Mouse (Mus musculus): ENCODE measurements around the gene Fam20a.
A peak's percentile ranks its signal among the peaks of the same experiment; 100 is the strongest.

The Fam20a gene

GRCm38 (mm10) chr11:109715311-109715781, 6.7 kb downstream of the Fam20a start:
- DNase-seq, result no peak

GRCm38 (mm10) chr11:109714341-109715247, 7.5 kb downstream of the Fam20a start:
- DNase-seq, result no peak

- no peak for DNase-seq
These were observed 12.6 kb downstream of the Fam20a start for GRCm38 (mm10) chr11:109709501-109709900.

DNA sequence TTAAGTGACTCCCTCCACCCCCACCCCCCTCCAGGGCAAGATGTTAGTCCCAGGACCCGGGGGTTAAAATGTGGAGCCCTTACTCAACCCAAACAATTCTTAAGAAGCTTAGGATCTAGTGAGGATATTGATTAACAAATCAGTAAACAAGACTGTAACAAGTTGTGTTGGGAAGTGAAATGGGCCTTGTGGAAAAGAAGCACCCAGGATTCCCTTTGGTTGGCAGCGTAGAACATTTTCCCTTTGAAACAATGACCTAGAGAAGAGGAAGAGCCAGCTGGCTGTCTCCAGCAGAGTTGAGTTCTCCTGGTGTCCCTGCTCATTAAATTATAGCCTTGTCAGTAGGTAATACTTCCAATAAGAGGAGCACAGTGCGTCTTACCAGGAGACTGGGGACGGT, 13.3 kb downstream of the Fam20a start:
- no peak for DNase-seq

DNA sequence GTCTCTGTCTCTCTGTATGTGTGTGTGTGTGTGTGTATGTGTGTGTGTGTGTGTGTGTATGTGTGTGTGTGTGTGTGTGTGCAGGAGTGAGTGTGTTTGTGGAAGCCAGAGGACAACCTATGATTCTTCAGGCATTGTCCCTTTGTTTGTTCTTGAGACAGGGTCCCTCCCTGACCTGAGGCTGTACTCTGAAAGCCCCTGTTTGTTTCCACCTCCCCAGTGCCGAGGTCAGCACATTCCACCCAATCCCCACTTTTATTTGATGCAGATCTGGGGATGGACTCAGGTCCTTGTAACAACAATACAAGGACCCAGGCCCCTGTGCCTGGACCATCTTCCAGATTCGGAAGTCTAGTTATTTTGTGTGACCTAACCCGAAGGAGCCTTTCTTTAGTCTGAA, 14.6 kb downstream of the Fam20a start:
- DNase-seq, result no peak

GRCm38 (mm10) chr11:109706586-109706985, 15.5 kb downstream of the Fam20a start:
- DNase-seq, result no peak

DNA sequence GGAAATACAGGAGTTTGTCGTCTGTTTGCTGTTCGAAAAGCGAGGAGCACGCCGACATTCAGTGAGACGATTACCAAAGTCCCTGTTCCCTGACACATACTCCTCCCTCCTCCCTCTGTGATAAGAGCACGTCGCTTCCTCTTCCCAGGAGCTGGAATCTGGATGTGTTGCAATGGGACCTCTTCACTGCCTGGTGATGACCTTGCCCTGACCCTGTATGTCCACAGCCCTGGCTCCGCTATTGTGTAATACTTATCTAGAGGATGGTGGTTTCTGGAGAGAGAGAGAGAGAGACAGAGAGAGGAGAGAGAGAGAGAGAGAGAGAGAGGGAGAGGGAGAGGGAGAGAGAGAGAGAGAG, 16.0 kb downstream of the Fam20a start:
- peak; percentile 66 for DNase-seq

DNA sequence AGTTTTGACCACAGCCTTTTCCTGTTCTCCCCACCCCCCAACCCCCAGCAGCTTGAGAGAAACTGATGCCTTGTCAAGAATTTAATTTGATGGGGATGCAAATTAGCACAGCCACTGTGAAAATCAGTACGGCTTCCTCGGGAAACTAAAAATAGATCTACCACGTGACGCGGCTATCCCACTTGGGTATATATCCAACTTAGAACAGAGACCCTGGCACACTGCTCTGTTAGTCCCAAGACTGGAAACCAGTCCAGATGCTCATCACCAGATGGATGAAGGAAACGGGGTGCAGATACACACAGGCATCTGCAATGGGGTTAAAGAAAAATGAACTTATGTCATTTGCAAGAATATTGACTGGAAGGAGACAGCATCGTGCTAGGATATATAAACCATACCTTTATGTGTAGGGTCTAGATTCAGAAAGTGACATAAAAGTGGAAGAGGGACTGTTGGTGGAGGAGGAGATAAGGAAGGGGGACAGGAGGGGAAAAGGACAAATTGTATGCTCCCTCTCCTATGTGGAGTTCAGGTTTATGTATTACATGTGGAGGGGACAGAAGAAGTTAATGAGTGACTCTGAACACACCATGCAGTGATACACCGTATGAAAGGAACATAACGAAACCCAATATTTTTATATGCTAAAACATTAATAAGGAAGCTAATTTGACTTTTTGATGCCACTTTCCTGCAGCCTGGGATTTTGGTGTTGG, 16.6 kb downstream of the Fam20a start:
- DNase-seq, result no peak

DNA sequence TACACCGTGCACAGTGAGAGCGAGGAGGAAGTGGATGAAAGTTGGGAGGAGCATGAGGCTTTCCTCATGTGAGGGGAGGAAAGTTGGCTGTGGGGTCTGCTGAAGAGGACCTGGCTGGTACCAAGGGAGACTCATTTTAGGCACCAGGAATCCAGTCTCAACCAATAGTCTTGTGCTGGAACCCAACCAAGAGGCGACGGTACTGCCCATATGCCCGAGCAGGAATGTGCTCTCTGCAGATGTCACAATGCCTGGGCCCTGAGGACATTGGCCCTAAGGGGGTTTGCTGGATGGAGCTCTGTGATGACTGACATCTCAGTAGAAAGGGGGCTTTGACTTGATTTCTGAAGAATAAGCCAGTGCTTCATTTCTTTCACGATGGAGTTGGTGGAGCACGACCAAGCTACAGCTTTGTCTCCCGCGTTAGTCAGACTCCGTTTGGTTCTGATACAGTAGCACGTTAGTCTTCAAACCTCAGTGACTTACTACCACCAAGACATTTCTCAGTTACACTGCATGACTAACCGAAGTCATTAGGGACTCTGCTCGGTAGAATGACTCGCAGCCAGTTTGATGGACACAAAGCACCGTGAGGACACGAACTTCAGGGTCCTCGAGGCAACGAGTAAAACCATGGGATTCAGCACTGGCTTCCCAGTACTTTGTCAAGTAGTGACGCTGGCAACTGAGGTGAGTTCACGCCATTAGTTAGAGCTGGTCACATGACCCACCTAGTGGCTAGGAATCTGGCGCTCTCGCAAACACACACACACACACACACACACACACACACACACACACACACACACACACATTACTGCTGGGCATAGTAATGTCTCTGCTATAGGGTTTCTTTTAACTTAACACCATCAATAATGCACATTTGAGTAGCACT, 17.5 kb downstream of the Fam20a start:
- no peak for DNase-seq

- DNase-seq, result no peak
These were observed 18.2 kb downstream of the Fam20a start for GRCm38 (mm10) chr11:109703845-109704244.

DNA sequence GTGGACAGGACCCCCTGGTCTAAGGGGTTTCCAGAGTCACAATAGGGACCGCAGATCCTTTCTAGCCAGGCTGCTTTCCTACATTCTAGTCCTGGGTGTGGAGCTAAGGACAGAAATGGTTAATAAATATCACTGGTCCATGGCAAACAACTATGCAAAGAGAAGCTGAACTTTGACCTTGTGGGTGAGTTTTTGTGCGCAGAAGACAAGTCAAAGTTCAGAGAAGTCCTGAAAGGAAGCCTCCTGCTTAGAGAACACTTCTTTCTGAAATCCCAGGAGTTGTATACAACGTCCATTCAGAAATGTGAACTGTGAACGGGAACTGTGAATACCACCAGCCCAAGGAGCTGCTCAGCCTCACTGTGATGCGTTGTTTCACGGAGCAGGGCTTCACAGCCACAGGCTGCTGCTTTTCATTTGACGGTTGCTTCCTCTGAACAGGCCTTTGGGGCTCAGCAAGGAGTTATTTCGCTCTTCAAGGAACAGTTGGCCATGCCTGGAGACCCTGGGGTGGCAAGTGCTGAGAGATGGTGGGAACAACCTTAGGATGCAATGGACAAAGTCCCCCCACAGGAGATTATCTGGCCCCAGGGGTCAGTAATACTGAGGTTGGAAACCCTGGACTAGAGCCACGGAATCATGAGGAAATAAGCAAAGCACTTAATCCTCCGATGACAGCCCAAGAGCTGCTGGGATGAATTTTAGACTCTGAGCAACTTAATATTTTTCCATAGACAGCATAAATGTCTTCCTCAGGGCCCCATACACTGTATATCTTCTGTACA, 19.9 kb downstream of the Fam20a start:
- DNase-seq, result no peak

- peak; percentile 37 for DNase-seq
These were observed 21.3 kb downstream of the Fam20a start for GRCm38 (mm10) chr11:109700761-109701160.

DNA sequence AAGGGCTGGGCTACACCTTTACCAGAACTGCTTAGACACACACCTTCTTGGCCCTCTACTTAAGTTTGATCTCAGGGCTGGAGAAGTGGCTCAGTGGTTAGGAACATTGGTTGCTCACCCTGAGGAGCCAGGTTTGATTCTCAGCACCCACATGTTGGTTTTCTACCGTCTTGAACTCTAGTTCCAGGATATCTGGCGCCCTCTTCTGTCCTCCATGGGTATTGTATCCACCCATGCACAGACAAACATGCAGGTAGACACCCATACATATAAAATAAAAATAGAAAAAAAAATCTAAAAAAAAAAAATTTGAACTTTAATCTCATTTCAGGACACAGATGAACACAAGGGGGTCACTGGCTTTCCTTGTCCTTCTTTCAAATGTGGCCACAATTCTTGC, 22.3 kb downstream of the Fam20a start:
- DNase-seq, result no peak

- no peak for DNase-seq
These were observed 23.3 kb downstream of the Fam20a start for GRCm38 (mm10) chr11:109698740-109699139.

DNA sequence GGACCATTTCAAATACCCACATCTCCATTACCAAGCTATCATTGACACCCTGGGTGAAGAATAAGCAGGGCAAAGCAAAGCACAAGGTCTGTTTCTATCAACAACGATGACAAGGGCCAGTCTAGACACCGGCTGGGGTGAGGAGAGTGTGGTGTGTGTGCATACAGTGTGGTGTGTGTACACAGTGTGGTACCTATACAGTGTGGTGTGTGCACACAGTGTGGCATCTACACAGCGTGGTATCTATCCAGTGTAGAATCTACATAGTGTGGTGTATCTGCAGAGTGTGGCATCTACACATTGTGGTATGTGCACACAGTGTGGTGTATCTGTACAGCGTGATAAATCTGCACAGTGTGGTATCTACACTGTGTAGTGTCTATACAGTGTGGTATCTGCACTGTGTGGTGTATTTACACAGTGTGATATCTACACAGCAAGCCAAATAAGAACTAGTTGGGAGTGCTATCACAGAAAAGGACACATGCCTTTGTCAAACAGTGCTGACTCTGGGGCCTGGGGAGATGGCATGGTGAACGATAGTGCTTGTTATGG, 24.9 kb downstream of the Fam20a start:
- no peak for DNase-seq

- DNase-seq, result no peak
These were observed 25.6 kb downstream of the Fam20a start for GRCm38 (mm10) chr11:109696519-109696918.

GRCm38 (mm10) chr11:109692737-109693136, 29.3 kb downstream of the Fam20a start:
- no peak for DNase-seq

DNA sequence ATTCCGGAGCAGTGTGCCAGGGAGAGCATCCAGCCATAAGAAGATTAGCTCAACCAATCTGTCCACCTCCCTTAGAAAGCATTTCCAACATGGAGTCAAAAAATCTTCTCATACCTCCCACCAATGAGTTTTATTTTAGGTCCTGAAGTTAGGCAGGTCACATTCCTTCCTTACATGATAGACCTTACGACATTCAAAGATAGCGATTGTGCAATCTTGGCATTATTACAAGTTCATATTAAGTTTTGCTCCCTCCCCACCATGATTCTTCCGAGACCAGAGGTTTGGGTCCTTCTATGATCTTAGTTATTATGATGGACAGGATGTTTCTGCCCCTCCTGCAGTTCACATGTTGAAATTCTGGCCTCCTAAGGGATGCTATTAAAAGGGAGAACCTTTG, 32.5 kb downstream of the Fam20a start:
- DNase-seq, result no peak

DNA sequence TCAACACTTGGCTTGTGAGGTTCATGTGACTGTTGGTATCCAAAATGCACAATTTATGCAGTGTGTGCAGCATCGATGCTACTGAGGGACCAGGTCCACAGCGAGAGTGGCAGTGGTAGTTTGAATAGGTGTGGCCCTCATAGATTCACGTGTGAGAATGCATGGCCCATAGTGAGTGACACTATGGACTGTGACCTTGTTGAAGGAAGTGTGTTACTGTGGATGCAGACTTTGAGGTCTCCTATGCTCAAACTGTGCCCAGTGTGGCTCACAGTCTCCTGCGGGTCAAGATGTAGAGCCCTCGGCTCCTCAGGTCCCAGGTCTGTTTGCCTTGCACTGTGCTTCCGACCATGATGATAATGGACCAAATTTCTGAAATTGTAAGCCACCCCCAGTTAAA, 39.9 kb downstream of the Fam20a start:
- DNase-seq, result no peak

GRCm38 (mm10) chr11:109681556-109681955, 40.5 kb downstream of the Fam20a start:
- peak; percentile 40 for DNase-seq

- DNase-seq, result no peak
These were observed 41.1 kb downstream of the Fam20a start for GRCm38 (mm10) chr11:109680934-109681333.

DNA sequence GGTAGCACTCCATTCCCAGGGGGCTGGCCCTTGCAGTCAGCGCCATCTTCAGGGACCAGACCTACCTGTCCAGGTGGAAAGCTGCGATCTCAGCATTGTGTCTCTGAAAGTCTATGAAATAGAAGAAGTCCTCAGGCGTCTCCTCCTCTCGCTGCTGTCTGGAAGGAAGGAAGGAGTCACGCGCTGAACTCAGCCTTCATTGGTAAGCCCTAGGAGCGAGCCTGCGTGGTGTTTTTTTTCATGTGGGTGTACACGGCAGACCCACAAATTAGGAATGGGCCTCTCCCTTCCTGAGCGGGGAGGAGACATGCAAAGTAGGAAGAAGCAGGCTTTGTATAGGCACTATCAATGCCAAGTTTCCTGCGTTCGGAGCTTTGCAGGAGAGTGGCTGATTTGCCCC, 43.8 kb downstream of the Fam20a start:
- DNase-seq, result peak; percentile 20

Measured in lung, postnatal 36 days (tissue).